Mouse (Mus musculus) kidney, adult 18-20 months (tissue): Measurements from ENCODE around the gene Kcnj6.

ENCODE experiments used
- DNase-seq: peaks from one replicate; pipeline ENCODE4 v3.0.0; 2021

The Kcnj6 gene

DNA sequence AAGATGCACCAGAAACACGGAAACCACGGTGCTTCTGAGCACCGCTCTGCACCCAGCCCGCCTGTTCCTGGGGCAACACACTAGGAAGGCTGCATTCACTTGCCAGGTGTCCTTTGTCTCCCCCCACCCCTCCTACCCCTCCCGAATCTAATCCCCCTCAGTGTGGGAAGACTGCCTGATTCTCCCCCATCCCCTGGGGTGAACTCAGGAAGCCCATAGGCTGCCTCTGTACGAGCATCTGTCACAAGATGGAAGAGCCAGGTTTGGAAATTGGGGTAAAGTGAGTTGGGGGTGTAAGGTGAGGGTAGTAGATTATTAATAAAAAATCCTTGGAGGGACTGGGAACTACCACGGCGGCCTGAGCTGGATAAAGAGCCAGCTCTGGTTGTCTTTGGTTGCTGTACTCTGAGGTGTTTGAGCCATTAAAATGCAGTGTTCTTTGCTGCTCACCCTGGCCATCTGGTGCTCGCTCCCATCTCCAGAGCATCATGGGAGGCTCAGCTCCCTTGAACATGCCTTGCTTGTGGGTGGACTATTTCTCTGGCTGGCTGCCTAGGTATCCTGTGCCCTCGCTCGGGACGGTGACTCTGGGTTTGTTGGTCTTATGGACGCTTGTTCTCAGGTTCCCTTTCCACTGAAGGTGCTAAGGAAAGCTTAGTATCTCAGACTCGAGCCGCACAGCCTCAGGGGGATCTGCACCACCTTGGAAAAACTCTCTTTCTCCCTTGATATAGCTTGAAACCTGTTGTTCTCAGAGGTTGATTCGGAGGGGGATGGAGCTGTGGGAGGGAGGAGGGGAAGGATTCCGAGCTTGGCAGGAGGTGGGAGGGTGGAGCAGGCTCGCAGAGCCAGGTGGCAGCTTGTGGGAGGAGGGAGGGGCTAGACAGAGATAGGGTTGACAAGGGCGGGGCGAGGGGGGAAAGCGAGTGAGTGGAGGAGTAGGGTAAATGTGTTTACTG, 65.9 kb downstream of the Kcnj6 start:
- DNase-seq: no peak

DNA sequence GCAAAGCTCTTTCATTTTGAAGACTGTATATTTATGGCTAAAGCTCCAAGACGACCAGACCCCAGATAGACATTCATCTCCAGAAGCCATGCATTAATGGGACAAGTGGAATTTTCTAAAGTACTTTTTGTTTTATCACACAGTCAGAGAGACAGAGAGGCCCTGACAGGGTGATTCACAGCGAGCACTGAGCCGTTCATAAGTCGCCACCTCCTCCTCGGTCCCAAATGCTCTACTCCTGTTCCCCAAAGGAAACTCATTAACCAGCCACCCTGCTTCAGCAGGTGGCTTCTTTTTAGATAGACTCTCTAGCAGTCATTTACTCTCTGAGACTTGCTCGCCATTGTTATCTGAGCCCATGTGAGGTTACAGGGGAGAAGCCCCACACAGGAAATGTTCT, 72.1 kb downstream of the Kcnj6 start:
- no peak for DNase-seq

DNA sequence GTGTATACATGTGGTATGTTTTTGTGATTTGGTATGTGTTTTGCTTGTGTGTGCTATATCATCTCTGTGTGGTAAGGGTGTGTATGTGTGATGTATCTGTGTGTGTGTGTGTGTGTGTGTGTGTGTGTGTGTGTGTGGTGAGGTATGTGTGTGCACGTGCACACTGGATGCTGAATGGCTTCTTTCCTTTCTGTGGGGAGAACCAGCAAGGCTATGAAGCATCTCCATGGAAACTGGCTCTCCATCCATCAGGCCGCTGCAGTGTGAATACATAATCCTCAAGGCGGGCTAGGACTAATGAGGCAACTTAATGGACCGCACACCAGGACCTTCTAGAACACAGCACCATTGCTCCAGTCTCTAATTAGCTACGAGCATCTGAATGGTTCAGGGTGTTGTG, 78.3 kb downstream of the Kcnj6 start:
- no peak for DNase-seq

DNA sequence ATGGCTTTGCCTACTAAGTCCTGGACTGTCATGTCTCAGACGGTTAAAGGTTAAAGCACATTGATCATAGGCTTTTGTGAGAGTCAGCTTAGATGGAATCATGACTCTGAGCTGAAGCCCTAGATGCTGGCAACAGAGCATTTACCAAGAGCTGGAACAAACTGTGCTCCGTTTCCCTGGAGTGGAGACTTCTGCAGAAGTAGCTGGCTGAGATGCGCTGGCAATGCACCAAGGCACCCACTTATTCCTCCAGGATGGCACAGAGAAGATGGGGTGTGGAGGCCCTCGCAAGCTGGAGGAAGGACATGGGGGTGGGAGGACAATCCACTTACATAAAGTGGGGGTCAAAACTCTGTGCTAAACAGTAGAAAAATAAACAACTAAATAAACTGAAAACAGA, 91.5 kb downstream of the Kcnj6 start:
- no peak for DNase-seq

DNA sequence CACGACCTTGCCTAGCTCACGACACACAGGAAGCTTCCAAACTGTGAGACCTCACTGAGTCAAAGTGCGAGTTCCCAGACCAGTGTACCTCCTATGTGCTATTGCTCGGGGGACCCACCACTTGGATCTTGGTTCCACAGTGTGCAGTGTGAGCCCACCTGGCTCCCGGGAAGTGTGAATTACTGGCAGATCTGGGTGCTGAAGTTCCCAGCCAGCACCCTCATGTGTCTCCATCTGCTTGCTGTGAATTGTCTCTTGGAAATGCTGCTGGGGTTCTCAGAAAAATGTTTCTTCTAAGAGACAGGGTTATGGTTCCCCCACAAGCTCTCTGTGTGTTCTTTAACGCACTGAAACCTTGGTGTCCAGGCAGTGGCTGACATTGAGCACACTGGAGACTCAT, 98.7 kb downstream of the Kcnj6 start:
- DNase-seq: no peak

DNA sequence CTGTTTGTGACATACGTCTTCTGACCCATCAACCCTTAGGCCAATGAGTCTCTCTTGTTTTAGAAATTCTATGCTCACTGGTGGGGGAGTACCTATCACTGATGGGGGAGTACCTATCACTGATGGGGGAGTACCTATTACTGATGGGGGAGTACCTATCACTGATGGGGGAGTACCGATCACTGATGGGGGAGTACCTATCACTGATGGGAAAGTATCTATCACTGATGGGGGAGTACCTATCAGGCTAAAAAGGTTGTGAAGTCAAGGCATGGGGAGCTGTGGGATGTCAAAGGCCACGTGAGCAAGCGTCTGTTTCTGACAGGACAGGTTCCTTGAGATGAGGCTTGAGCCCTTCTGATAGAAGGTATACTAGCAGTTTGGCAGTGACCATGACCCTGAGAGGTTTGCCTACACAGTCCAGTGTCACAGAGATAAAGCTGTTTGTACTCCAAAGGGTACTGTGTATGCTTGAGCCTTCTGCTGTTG, 105.3 kb downstream of the Kcnj6 start:
- no peak for DNase-seq

DNA sequence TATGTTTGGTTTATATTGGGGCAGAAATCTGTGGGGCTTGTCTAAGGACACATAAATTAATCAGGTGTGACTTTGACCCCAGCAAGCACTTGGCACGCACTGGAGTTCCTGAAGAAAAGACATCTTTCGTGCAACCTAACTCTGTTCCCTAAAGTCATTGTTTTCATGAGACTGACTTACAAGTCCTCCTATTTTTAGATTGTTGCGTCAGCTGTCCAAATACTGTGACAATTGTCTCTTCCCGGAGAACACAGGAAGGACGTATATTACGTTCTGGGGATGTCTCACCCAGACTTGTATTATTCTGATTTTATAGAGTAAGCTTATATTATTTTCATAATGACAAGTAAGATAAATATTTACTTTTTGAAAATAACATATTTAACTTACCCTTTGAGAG, 106.9 kb downstream of the Kcnj6 start:
- no peak for DNase-seq

DNA sequence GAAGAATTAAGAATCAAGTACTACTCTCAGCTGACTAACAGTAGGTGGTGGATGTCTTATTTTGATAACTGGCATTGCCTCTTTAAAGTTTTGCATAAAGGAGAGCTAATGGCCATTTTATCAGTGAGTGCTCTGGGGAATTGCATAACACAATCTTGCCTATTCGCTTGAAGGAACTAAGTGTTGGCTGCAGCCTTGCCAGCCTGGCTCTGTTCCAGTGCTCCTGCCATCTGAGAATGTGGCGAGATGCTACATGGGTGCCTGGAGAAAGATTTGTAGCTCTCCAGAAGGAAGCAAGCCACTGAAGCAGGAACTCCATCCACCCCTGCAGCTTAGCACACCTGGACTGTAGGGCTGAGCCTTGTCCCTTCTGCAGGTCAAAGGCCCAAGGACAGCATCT, 107.4 kb downstream of the Kcnj6 start:
- DNase-seq: peak; percentile 9

DNA sequence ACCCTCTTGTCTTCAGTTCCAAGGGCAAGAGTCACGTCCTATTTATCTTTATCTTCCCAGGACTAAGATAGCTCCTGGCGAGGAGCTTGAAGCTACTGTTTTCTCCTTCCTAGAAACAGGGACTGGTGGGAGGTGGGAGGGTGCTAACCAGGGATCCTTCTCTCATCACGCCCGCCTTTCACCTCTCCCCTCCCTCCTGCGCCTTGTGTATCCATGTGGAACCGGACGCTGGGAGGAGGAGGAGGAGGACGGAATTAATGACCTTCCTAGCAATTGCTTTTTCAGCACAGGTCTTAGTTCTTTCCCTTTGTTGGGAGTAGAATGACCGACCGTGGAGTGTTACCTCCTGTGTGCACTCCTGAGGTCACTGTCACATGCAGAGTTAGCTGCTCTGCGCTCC, 108.9 kb downstream of the Kcnj6 start:
- no peak for DNase-seq

DNA sequence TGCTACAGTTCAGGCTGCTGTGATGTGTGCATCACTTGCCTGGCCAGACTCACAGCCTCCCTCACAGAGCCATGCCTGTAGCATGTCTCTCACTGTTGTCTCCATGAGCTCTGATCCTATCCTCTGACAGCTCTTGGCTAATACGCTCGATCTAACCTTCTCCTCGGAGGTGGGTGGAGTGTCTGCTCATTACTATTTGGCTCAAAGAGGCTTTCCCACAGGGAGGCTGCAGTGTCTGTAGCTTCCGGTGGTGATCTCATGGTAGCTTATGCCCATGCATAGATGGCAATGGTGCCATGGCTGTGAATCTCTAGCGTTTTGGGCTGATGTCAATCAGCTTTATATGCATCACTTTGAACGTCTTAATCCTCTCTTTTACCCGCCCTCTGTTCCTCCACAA, 111.1 kb downstream of the Kcnj6 start:
- DNase-seq: no peak

DNA sequence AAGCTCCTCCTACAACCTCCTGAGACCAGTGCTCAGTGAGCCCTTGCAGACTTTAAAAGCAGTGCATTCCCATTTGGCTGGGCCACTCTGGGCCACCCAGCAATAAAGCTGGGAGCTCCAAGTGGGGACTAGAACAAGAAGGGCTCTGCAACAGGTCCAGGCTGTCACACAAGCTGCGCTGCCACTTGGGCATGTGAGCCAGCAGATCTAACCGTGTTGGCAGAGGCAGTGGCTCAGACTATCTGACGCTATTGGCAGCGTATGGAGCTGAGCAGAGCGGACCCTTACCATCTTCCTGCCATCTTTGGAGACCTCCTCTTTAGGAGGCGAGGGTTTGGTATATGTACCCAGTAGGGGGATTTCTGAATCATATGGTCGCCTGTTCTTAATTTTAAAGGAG, 112.4 kb downstream of the Kcnj6 start:
- no peak for DNase-seq

DNA sequence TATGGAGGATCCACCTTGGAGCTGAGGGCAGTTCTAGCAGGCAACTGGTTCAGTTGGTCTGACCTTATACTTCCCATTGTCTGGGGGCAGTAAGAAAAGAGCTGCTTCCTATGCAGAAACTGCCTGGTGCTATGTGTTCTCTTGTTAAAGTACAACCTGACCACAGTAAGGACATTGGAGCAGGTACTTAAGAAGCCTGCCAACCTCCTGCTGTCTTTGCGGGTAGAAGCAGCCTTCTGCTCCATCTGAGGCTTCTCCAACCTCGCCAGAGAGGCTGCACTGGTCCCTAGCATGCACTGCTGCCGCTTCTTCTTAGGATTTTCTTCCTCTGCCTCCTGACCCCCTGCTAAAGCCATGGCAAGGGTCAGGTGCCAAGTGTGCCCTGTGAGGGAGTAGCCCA, 113.6 kb downstream of the Kcnj6 start:
- no peak for DNase-seq

DNA sequence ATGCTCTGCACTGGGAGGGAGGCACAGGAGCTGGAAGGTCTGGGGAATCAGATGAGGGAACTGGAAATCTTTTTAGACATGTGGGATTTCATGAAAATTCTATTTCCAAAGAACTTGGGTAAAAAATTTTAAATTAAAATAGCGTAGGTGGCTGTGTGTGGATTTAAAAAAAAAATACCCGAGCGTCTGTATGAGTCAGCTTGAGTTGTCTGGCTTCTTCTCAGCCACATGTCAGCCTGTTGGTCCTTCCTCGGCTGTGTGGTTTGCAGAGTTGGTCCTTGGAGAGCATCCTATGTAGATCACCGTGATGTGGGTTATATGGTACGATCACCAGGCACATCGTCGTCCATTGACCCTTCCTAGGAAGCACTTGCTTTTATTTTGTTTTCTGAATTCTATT, 114.3 kb downstream of the Kcnj6 start:
- no peak for DNase-seq

DNA sequence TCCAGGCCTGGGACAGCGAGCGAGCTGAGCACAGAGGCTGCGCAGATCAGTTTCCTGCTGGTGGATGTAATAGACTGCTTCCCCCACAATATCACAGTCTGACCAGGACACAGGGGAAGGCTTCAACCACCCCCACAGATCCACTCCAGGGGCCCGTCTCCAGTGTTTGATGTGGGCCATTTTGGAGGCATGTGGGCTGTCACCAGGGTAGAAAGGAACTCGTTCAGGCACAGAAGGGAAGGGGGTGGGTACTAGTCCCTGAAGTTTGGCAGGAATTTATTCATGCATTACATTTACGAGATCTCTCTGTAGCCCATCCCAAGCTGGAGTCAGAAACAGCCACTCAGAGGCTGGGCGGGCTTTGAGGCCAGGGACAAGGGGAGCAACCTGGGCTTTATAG, 115.4 kb downstream of the Kcnj6 start:
- no peak for DNase-seq

DNA sequence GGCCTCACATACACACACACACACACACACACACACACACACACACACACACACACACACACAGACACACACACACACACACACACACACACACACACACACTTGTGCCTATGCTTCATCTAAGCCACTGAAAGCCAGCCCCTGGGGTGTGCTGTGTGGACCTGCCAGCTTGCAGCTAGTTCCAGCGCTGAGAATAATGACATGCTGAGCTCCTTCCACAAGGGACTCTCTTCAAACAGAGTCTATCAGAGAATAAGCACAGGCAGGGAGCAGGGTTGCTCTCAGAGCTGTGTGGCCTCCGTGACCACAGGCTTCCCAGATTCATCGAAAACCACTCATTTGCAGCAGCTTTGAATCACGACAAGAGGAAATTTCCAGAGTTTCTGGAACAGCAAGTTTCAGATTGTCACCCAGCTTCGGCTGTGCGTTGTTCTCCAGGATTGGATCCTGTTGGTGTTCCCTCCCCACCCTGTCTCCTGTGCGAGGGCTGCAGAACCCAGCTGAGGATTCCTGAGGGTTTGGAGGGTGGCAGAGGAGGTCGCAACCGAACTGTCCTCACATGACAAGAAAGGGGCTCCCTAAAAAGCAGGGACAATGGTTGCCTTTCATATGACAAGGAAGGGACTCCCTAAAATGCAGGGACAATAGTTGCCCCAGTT, 124.8 kb downstream of the Kcnj6 start:
- DNase-seq: no peak

DNA sequence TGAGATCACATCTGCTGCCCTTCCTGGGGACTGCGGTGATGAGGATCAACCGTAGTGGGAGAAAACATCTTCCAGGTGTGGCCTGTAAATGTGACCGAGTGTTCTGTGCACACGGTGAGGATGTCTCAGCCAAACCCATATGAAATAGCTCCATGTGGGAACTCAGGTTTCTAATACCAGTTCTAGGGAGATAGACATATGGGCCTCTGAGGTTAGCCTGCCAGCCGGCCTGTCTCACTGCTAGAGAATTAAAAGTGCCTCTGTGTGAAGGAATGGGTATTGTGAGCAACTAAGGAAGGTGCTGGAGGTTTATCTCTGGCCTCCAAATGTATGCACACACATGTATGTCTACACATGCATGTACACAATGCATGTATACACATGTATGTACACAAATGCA, 129.1 kb downstream of the Kcnj6 start:
- DNase-seq: no peak

DNA sequence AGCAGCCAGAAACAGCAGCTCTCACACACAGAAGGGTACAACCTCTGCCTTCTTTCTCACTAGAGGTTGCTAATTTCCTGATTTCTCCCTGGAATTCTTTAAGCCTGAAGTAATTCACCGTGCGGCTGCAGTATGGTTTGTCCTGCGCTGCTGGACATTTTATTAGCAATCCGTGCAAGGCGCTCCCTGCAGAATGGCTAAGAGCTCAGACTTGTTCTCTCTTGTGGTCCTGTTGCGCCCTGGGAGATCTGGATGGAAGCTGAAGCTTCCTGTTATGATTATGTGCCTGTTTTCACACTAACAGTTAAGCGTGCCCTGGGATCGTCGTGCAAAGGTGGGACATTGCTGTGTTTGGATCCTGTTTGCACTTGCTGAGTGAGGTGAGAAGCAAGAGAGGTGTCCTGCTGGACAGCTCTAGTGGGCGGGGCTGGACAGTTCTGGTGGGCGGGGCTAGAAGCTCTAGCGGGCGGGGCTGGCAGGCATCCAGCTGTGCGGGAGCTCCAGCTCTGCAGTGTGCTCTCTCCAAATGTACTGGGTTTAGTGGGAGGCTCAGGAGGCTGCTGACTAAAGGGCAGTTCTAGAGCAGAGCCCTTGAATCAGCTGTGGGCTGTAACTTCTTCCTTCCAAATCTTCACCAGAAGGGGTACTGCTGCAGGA, 131.1 kb downstream of the Kcnj6 start:
- no peak for DNase-seq

DNA sequence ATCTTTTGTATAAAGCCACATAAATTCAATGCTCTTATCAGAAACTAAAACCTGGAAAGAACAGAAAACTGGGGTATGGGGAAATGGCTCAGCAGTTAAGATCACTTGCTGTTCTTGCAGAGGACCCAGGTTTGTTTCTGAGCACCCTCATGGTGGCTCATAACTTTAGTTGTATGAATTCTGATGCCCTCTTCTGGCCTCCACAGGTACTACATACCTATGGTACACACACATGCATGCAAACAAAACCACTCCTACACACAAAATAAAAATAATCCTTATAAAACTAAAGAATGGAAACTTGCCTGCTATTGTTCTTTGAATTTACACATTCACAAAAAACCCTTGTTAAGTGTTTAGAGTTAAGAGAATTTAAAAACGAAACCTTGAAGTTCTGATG, 131.7 kb downstream of the Kcnj6 start:
- no peak for DNase-seq

DNA sequence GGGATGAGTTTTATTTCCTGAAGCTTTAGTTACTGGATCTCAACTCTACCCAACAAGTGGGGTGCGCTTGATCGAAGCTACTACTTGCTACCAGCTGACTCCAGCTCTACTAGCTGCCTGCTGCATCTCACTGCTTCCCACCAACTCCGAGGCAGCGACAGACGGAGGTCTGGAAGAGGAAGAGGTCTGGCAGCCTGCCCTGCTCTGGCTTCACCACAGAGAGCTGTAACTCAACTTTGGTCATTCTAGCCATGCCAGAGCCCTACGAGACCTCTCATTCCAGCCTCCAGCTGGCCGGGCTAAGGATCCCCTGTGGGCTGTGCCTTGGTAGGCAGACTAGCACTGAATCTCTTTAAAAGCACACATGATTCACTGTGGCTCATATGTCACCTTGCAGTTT, 132.4 kb downstream of the Kcnj6 start:
- DNase-seq: no peak

DNA sequence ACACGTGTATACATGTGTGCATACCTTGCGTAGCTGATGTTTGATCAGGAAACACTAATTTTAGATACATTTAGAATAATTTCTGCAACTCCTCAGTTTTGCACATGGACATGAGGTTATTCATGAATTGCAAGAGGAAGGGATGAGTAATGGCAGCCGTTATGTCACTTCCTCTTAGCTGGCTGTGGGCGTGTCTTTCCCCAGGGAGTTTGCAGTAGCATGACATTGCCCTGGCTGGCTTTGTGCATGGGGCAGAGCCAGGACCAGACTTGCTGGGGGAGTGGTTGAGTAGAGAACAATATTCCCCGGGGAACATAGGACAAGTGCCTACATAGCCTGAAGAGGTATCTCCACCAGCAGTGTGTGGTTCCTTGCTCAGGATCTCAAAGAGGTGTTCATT, 134.0 kb downstream of the Kcnj6 start:
- no peak for DNase-seq

DNA sequence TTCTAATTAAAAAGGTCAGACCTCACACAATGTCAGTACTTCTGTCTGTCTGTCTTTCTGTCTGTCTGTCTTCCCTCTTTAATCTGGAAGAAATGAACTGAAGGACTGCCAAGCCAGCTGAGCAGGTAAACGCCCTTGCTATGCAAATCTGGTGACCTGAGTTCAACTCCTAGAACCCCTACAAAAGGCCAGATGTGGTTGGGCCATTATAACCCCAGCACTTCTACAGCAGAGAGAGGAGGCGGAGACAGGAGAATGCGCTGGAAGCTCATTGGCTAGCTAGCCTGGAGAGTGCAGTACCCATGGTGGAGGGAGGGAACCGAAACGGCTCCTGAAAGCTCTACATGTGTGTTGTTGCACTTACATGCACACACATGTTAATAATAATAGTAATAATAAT, 141.5 kb downstream of the Kcnj6 start:
- DNase-seq: no peak

DNA sequence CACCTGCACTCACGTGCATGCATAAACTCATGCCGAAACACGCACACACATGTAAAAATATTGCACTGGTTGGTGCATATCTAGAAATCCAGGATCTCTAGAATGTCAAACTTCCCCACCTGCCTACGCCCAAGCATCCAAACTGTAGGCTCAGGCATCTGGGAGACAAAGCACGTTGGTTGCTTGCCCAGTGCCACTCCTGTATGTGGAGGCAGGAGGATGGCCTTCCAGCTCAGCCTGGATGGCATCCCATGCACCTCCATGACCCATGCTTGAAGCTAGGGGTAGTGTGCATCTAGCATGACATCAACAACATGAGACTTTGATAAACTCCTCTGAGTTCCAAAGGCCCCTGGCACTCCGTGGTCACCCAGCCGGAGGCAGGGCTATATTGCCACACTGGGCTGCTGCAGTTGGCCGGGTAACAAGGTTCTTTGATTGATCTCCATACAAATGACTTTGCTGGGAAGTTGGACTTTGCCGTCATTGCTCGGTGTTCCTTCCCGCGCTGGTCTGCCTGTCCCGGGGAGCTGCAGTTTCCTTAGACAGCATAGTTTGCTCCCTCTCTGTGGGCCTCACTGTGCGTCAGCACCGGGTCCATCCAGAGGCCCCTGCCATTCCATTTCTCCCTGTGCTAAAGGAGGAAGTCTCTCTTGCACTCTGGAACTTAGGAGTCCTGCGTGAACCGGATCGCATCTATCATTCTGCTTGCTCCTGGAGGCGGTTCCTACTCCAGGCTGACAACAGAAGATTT, 144.9 kb downstream of the Kcnj6 start:
- no peak for DNase-seq

DNA sequence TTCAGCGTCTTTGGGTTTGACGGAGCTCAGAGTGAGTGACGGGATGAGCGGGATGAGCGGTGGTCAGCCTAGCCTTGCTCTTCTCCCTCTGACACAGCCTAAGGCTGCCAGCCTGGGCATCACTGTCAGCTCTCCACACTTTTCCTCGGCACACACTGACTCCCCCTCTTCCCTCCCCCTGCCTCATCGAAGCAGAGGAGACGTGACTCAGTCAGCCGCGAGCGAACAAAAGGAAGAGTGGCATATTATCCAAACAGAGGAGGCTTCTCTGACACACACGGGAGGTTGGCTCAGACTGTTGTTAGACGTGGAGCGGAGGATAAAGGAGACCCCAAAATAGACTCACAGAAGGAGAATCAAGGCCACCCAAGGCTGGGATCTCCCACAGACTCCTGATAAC, 147.1 kb downstream of the Kcnj6 start:
- no peak for DNase-seq
